Comparison of ENCODE assay signal across 9 mouse cellular contexts in the genomic region with DNA sequence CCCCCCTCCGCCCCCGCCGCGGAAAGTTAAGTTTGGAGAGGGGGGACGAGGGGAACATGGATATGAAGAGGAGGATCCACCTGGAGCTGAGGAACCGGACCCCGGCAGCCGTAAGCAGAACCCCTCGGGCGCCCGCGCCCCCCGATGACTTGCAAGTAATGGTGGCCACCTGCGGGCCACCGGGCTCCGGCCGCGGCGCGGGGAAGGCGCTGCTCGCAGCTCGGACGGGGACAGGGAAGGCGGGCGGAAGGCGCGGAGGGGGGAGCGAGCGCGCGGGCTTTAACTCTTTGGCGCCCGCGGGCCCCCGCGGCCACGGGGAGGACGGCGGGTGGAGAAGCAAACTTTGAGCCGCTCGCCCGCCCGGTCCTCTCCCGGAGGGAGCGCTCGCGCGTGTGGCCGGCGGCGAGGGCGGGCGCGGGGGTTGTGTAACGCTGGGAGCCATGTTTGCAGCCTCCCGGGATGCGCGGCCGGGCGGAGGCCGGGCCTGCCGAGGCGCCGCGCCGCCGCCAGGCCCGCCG. TPM values are rescaled to one million over a fixed set of nuclear protein-coding genes. Genes with fewer than 3 reads are reported as not detected.
DNase-seq lines count a peak whose midpoint lies in the region; TF ChIP-seq lines count a peak whose summit lies in the region.
"Had no signal": no experiment of that assay in that cellular context is flagged by ENCODE, and none has a peak within 500 bp of the region (broad histone marks: within the 10 kb centered on the region; RNA-seq: fewer than 3 reads in every experiment).

No protein-coding gene starts in this region.

- peak overlapping the region; percentile 96 for H3K4me3 ChIP-seq in gastrocnemius, adult 2 months

- DNase-seq in R1 (ENCODE audit: low read depth, low spot score): peak; percentile 35
- peak; percentile 83 to 85 for DNase-seq in cerebellum, postnatal 10 days
- DNase-seq in gastrocnemius, adult 2 months: peak; percentile 86
- DNase-seq in induced T-regulatory cell, adult 2 months (ENCODE audit: low read depth): peak; percentile 81
- DNase-seq in left cerebral cortex, postnatal 14 days (ENCODE audit: low spot score in 2 of 2): peak; percentile 48 to 70
- DNase-seq in mesoderm, embryonic 11.5 days (ENCODE audit: low read depth, low spot score): peak; percentile 43
- DNase-seq in right cerebral cortex, postnatal 36 days (ENCODE audit: low spot score in 2 of 2): peak; percentile 47 to 54
- peak; percentile 74 for DNase-seq in yolk sac, embryonic 10.5 days (ENCODE audit: low spot score)

- peak overlapping the region; percentile 98 for H3K27ac ChIP-seq in gastrocnemius, adult 2 months

- intact Hi-C loops in gastrocnemius, adult 2 months (cut with DNase I): loop anchor here (2.0 kb wide), 1 partner anchor 60 kb away; no protein-coding TSS in a partner anchor
- intact Hi-C loops in left cerebral cortex, postnatal 14 days (cut with DNase I): loop anchor here (2.0 kb wide), 1 partner anchor 62 kb away; a partner anchor contains a TSS

- no peak for TF ChIP-seq CTCF in gastrocnemius, adult 2 months (IDR thresholded peaks at IDR 0.05)

RNA-seq across cellular contexts. Expression of a gene that starts 0.6 kb away (rescaled TPM):
- total RNA-seq in gastrocnemius, adult 2 months (2021): 10 to 100 TPM; 62.7 to 65.8 TPM
- 10 to 100 TPM; 43.7 to 43.9 TPM for total RNA-seq in left cerebral cortex, postnatal 14 days (2021)

RNA-seq across cellular contexts. Expression of a gene that starts 37.7 kb away (rescaled TPM):
- 10 to 100 TPM; 15.1 to 20.6 TPM for total RNA-seq in gastrocnemius, adult 2 months (2021)
- 10 to 100 TPM; 20.8 to 24.5 TPM for total RNA-seq in left cerebral cortex, postnatal 14 days (2021)

RNA-seq across cellular contexts. Expression of a gene that starts 38.0 kb away (rescaled TPM):
- total RNA-seq in gastrocnemius, adult 2 months (2021): not detected
- total RNA-seq in left cerebral cortex, postnatal 14 days (2021): not detected
- total RNA-seq: left cerebral cortex, adult 8-10 months had no signal

Comparison
In these comparisons a context has a peak if more than half of its experiments do, and no peak if none do; other contexts are left out.
1. Peak in every context shown above with its lines: DNase-seq, H3K4me3 ChIP-seq and H3K27ac ChIP-seq.
2. DNase-seq: peak in every context shown above with its lines; median percentile 86 in gastrocnemius, adult 2 months; 84 in cerebellum, postnatal 10 days; 81 in induced T-regulatory cell, adult 2 months; 74 in yolk sac, embryonic 10.5 days; 59 in left cerebral cortex, postnatal 14 days; 50 in right cerebral cortex, postnatal 36 days; 43 in mesoderm, embryonic 11.5 days; 35 in R1.